Mouse (Mus musculus) splenic B cell, adult 2 months (primary cell): Measurements from ENCODE around the gene Phf20.

ENCODE experiments used
- DNase-seq: peaks from one replicate; pipeline ENCODE4 v3.0.0-alpha.2; 2011; ENCODE audit warnings: low read depth, low spot score
- H3K27me3 ChIP-seq: 2 replicates; pipeline ENCODE4 v1.6.1; 2012; ENCODE audit warnings: mild to moderate bottlenecking, low read length, moderate library complexity, mixed read lengths; ENCODE audit not compliant: control insufficient read depth, poor library complexity, insufficient read depth, severe bottlenecking
- H3K36me3 ChIP-seq: 2 replicates; pipeline ENCODE4 v1.6.1; 2012; ENCODE audit warnings: mild to moderate bottlenecking, low read length, moderate library complexity, mixed read lengths; ENCODE audit not compliant: control insufficient read depth, poor library complexity, insufficient read depth, severe bottlenecking

Phf20 gene

GRCm38 (mm10) chr2:156190004-156190896 lies 6.0 kb upstream of the Phf20 start:
- no peaks in the 10 kb centered on the region for H3K36me3 ChIP-seq
- DNase-seq = peak; percentile 73
- no peaks in the 10 kb centered on the region for H3K27me3 ChIP-seq

- Histone ChIP-seq H3K27me3 (no peaks in the 10 kb centered on the region), H3K36me3 (no peaks in the 10 kb centered on the region)
- no peak for DNase-seq
Measured at GRCm38 (mm10) chr2:156191540-156191939, 4.7 kb upstream of the Phf20 start.

GRCm38 (mm10) chr2:156192068-156192467 lies 4.2 kb upstream of the Phf20 start:
- no peak for DNase-seq
- H3K27me3 ChIP-seq = no peaks in the 10 kb centered on the region
- H3K36me3 ChIP-seq = no peaks in the 10 kb centered on the region

- DNase-seq = no peak
- H3K36me3 ChIP-seq = no peaks in the 10 kb centered on the region
- no peaks in the 10 kb centered on the region for H3K27me3 ChIP-seq
Measured at GRCm38 (mm10) chr2:156193066-156193862, 3.0 kb upstream of the Phf20 start.

- no peaks in the 10 kb centered on the region for H3K36me3 ChIP-seq
- no peaks in the 10 kb centered on the region for H3K27me3 ChIP-seq
- DNase-seq = no peak
Measured at GRCm38 (mm10) chr2:156194571-156194970, 1.7 kb upstream of the Phf20 start.

GRCm38 (mm10) chr2:156197129-156197911 lies 1.1 kb downstream of the Phf20 start:
- H3K36me3 ChIP-seq = no peaks in the 10 kb centered on the region
- H3K27me3 ChIP-seq = no peaks in the 10 kb centered on the region
- no peak for DNase-seq

GRCm38 (mm10) chr2:156199944-156200343 lies 3.7 kb downstream of the Phf20 start:
- Histone ChIP-seq H3K36me3 (no peaks in the 10 kb centered on the region), H3K27me3 (no peaks in the 10 kb centered on the region)
- DNase-seq = no peak

GRCm38 (mm10) chr2:156201486-156201885 lies 5.2 kb downstream of the Phf20 start:
- H3K36me3 ChIP-seq = no peaks in the 10 kb centered on the region
- no peaks in the 10 kb centered on the region for H3K27me3 ChIP-seq
- peak; percentile 64 for DNase-seq

- no peak for DNase-seq
- H3K36me3 ChIP-seq = no peaks in the 10 kb centered on the region
- no peaks in the 10 kb centered on the region for H3K27me3 ChIP-seq
Measured at GRCm38 (mm10) chr2:156202848-156203437, 6.7 kb downstream of the Phf20 start.

- no peaks in the 10 kb centered on the region for H3K27me3 ChIP-seq
- peak; percentile 31 for DNase-seq
- no peaks in the 10 kb centered on the region for H3K36me3 ChIP-seq
Measured at GRCm38 (mm10) chr2:156203917-156204316, 7.7 kb downstream of the Phf20 start.

- no peak for DNase-seq
Measured at GRCm38 (mm10) chr2:156217786-156218185, 21.5 kb downstream of the Phf20 start.

GRCm38 (mm10) chr2:156222100-156222499 lies 25.8 kb downstream of the Phf20 start:
- no peaks in the 10 kb centered on the region for H3K27me3 ChIP-seq
- 0 out of 2 replicates have a peak, but pooled peaks cover 2% of the 10 kb centered on the region for H3K36me3 ChIP-seq
- no peak for DNase-seq

More at GRCm38 (mm10) chr2:156217786-156218185, 21.5 kb downstream of the Phf20 start:
- Histone ChIP-seq H3K27me3 (no peaks in the 10 kb centered on the region), H3K36me3 (no peaks in the 10 kb centered on the region)

GRCm38 (mm10) chr2:156224043-156224442 lies 27.8 kb downstream of the Phf20 start:
- 0 out of 2 replicates have a peak, but pooled peaks cover 2% of the 10 kb centered on the region for H3K36me3 ChIP-seq
- no peak for DNase-seq
- H3K27me3 ChIP-seq = no peaks in the 10 kb centered on the region

GRCm38 (mm10) chr2:156227689-156228088 lies 31.4 kb downstream of the Phf20 start:
- H3K27me3 ChIP-seq = no peaks in the 10 kb centered on the region
- peaks cover 5% of the 10 kb centered on the region for H3K36me3 ChIP-seq
- no peak for DNase-seq
